Mouse (Mus musculus): Measurements from ENCODE around the gene Mthfd1. TPM values are rescaled to one million over a fixed set of nuclear protein-coding genes. Genes with fewer than 3 reads are reported as not detected.
A peak's percentile ranks its signal among the peaks of the same experiment; 100 is the strongest.

Gene Mthfd1
- polyA plus RNA-seq, 1 experiment from 2014 or later, result 30.5 TPM

DNA sequence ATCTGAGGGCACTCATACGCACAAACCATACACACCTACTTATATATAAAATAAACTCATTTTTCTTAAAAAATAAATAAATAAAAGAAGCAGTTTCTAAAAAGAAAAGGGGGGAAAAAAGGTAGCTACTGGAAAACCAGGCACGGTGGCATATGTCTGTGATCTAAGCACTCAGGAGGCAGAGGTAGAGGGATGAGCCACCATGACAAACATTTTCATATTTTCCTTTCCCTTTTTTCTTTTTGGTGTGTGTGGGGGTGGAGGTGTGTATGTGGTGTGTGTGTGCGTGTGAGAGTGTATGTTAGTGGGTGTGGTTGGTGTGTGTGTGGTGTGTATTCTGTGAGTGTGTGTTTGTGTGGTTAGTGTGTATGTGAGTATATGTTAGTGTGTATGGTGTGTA, 14.4 kb upstream of the Mthfd1 start:
- no peak overlapping the region for H3K9ac ChIP-seq
- ATAC-seq (ENCODE audit: low FRiP score) (no peak), DNase-seq (ENCODE audit: low spot score) (no peak)
- H3K4me3 ChIP-seq (replicated peaks; ENCODE audit: low read length), result no peak overlapping the region
- no peaks in the 10 kb centered on the region for H3K4me1 ChIP-seq (replicated peaks; ENCODE audit: control insufficient read depth, insufficient read depth, low read length)
- no peaks in the 10 kb centered on the region for H3K27me3 ChIP-seq (ENCODE audit: control insufficient read depth, insufficient read depth, low read length)
- no peaks in the 10 kb centered on the region for H3K9me3 ChIP-seq (ENCODE audit: control insufficient read depth, low read length)
- 93% methylated on average over 3 of the region's 3 CpGs for WGBS
- no peaks in the 10 kb centered on the region for H3K36me3 ChIP-seq (replicated peaks; ENCODE audit: control insufficient read depth, insufficient read depth)
- no peak overlapping the region for H3K27ac ChIP-seq
- no peak overlapping the region for H3K4me2 ChIP-seq (replicated peaks)

DNA sequence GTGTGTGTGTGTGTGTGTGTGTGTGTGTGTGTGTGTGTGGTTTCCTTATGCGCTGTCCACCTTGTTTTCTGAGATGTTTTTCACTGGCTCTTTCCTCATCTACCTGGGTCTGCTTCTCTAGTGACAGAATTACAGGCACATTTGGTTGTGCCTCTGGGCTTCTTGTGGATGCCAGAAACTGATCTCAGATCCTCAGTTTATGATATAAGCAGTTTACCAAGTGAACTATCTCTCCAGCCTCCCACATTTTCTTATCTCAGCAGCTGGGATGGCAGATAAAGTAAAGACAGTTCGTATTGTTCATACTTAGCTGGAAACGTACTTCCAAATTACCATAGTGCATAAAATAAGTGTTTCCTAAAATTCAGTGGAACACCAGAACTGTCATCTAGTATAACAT, 14.0 kb upstream of the Mthfd1 start:
- 94% methylated on average over 3 of the region's 3 CpGs for WGBS
- no peak for ATAC-seq (ENCODE audit: low FRiP score)

DNA sequence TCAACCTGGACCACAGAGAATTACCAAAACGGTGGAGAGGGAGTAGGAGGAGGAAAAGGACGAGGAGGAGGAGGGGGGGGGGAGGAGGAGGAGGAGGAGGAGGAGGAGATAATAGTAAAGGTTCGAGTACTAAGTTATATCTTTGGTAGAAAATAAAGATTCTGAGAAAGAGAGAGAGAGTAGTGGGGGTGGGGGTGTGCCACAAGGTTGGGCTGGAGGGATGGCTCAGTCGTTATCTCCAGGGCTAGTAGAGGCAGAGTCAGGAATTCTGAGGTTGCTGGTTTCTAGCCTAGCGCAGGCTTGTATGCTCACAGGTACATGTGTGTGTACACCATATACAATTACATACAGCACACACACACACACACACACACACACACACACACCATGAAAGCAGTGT, 13.3 kb upstream of the Mthfd1 start:
- 61% methylated on average over 5 of the region's 5 CpGs for WGBS

More for the DNA sequence above, 14.0 kb upstream of the Mthfd1 start:
- no peaks in the 10 kb centered on the region for H3K27me3 ChIP-seq (ENCODE audit: control insufficient read depth, insufficient read depth, low read length)
- H3K4me2 ChIP-seq (replicated peaks), result no peak overlapping the region
- H3K4me3 ChIP-seq (replicated peaks; ENCODE audit: low read length), result no peak overlapping the region
- no peak overlapping the region for H3K27ac ChIP-seq
- H3K9ac ChIP-seq, result no peak overlapping the region
- H3K36me3 ChIP-seq (replicated peaks; ENCODE audit: control insufficient read depth, insufficient read depth), result no peaks in the 10 kb centered on the region
- H3K9me3 ChIP-seq (ENCODE audit: control insufficient read depth, low read length), result no peaks in the 10 kb centered on the region
- H3K4me1 ChIP-seq (replicated peaks; ENCODE audit: control insufficient read depth, insufficient read depth, low read length), result no peaks in the 10 kb centered on the region
- DNase-seq (ENCODE audit: low spot score), result no peak

DNA sequence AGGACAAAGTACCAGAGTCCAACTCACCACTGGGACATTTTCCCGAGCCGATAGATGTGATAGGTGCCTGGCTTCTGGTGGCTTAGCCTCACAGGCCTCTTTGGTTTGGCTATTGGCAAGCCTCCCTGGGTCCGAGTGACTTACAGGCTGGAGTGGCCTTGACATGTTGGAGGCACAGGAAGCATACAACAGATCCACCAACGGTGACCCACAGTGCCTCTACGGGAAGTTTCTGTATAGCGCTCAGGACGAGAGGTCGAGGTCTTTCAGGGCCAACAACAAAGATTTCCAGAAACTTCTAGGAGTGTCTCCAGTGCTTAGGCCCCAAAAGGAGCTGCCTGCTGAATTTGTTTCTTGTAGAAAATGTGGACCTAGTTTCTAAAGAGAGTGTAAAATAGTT, 10.1 kb upstream of the Mthfd1 start:
- Histone ChIP-seq H3K36me3 (replicated peaks; ENCODE audit: control insufficient read depth, insufficient read depth) (no peaks in the 10 kb centered on the region), H3K27me3 (ENCODE audit: control insufficient read depth, insufficient read depth, low read length) (no peaks in the 10 kb centered on the region), H3K27ac (no peak overlapping the region), H3K9me3 (ENCODE audit: control insufficient read depth, low read length) (no peaks in the 10 kb centered on the region), H3K9ac (no peak overlapping the region), H3K4me1 (replicated peaks; ENCODE audit: control insufficient read depth, insufficient read depth, low read length) (no peaks in the 10 kb centered on the region), H3K4me3 (replicated peaks; ENCODE audit: low read length) (no peak overlapping the region), H3K4me2 (replicated peaks) (no peak overlapping the region)
- ATAC-seq (ENCODE audit: low FRiP score) (no peak), DNase-seq (ENCODE audit: low spot score) (no peak)
- 92% methylated on average over 8 of the region's 8 CpGs for WGBS

More for the DNA sequence above, 13.3 kb upstream of the Mthfd1 start:
- Histone ChIP-seq H3K9me3 (ENCODE audit: control insufficient read depth, low read length) (no peaks in the 10 kb centered on the region), H3K27me3 (ENCODE audit: control insufficient read depth, insufficient read depth, low read length) (no peaks in the 10 kb centered on the region), H3K4me2 (replicated peaks) (no peak overlapping the region), H3K4me1 (replicated peaks; ENCODE audit: control insufficient read depth, insufficient read depth, low read length) (no peaks in the 10 kb centered on the region), H3K9ac (no peak overlapping the region), H3K4me3 (replicated peaks; ENCODE audit: low read length) (no peak overlapping the region), H3K27ac (no peak overlapping the region), H3K36me3 (replicated peaks; ENCODE audit: control insufficient read depth, insufficient read depth) (no peaks in the 10 kb centered on the region)
- no peak for ATAC-seq (ENCODE audit: low FRiP score)
- DNase-seq (ENCODE audit: low spot score), result no peak

DNA sequence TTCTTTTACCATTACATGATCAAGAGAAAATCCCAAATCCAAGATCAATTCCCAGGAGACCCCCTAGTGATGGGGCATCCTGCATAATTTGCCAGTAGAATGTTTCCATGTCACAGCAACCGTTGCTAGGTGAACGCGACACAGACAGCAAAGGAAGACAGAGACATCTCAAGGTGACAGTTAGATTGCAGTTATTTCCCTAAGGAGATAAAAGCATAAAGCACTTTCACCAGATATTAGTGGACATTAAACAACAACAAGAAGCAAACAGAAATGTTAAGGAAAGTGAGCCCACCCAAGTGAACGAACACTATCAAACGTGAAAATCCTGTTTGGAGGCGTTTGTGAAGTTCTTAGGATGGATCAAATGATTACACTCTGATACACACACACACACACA, 8.5 kb upstream of the Mthfd1 start, which contains the start of gene Tex21:
Gene Tex21, minus strand, starts transcription at position 101 of the 400 bp plus-strand sequence.
- no peaks in the 10 kb centered on the region for H3K9me3 ChIP-seq (ENCODE audit: control insufficient read depth, low read length)

DNA sequence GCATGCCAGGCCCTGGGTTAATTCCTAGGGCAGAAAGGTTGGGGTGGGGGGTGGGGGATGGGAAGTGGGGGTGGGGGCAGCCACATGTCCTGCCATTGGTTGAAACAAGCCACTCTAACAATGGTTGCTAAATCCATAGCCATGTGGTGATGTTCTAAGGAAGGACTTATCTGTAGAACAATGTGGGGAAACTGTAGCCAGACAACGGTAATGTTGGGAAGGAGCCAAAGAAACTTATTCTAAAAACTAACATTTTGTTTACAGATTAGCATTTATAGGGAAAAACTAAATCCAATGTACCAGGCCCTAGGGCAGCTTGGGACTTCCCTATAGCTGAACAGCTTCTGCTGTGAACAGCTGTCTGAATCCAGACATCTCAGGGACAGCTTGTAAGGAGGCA, 2.0 kb upstream of the Mthfd1 start:
- Histone ChIP-seq H3K36me3 (replicated peaks; ENCODE audit: control insufficient read depth, insufficient read depth) (no peaks in the 10 kb centered on the region), H3K4me1 (replicated peaks; ENCODE audit: control insufficient read depth, insufficient read depth, low read length) (peaks cover 9% of the 10 kb centered on the region), H3K27me3 (ENCODE audit: control insufficient read depth, insufficient read depth, low read length) (no peaks in the 10 kb centered on the region), H3K9ac (no peak overlapping the region), H3K9me3 (ENCODE audit: control insufficient read depth, low read length) (no peaks in the 10 kb centered on the region), H3K4me2 (replicated peaks) (no peak overlapping the region), H3K4me3 (replicated peaks; ENCODE audit: low read length) (no peak overlapping the region), H3K27ac (no peak overlapping the region)
- ATAC-seq (ENCODE audit: low FRiP score), result no peak
- no peak for DNase-seq (ENCODE audit: low spot score)
- WGBS, result 85% methylated on average over 1 of the region's 1 CpGs

More for the DNA sequence above, 8.5 kb upstream of the Mthfd1 start, which contains the start of gene Tex21:
- Histone ChIP-seq H3K36me3 (replicated peaks; ENCODE audit: control insufficient read depth, insufficient read depth) (no peaks in the 10 kb centered on the region), H3K27me3 (ENCODE audit: control insufficient read depth, insufficient read depth, low read length) (no peaks in the 10 kb centered on the region), H3K4me1 (replicated peaks; ENCODE audit: control insufficient read depth, insufficient read depth, low read length) (no peaks in the 10 kb centered on the region), H3K4me2 (replicated peaks) (no peak within 1 kb of the TSS), H3K4me3 (replicated peaks; ENCODE audit: low read length) (no peak within 1 kb of the TSS), H3K27ac (no peak within 1 kb of the TSS), H3K9ac (no peak within 1 kb of the TSS)
- WGBS, result 58% methylated on average over 6 of the region's 6 CpGs
- DNase-seq (ENCODE audit: low spot score) (no peak), ATAC-seq (ENCODE audit: low FRiP score) (no peak)

DNA sequence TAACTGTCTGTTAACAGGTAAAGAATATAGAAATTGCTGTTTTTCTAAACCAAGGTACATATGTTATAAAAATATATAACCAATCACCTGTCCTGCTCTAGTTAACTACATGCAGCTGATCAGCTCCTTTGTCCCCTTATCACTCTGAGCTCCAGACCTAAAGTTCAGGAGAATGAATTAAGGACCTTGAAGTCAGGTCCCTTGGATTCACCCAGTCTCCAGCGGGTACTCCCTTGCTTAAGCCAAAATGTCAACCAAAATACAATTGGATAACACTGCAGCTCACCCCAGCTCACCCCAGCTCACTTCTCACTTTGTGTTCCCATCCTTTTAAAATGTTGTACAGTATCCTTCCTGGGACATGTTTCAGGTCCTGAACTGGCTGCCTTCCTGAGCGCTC, 1.5 kb upstream of the Mthfd1 start:
- DNase-seq (ENCODE audit: low spot score), result no peak
- Histone ChIP-seq H3K4me3 (replicated peaks; ENCODE audit: low read length) (no peak overlapping the region), H3K9me3 (ENCODE audit: control insufficient read depth, low read length) (no peaks in the 10 kb centered on the region), H3K27me3 (ENCODE audit: control insufficient read depth, insufficient read depth, low read length) (no peaks in the 10 kb centered on the region), H3K4me1 (replicated peaks; ENCODE audit: control insufficient read depth, insufficient read depth, low read length) (peaks cover 9% of the 10 kb centered on the region), H3K27ac (no peak overlapping the region), H3K4me2 (replicated peaks) (no peak overlapping the region), H3K36me3 (replicated peaks; ENCODE audit: control insufficient read depth, insufficient read depth) (no peaks in the 10 kb centered on the region), H3K9ac (no peak overlapping the region)
- ATAC-seq (ENCODE audit: low FRiP score), result no peak
- 86% methylated on average over 2 of the region's 2 CpGs for WGBS

DNA sequence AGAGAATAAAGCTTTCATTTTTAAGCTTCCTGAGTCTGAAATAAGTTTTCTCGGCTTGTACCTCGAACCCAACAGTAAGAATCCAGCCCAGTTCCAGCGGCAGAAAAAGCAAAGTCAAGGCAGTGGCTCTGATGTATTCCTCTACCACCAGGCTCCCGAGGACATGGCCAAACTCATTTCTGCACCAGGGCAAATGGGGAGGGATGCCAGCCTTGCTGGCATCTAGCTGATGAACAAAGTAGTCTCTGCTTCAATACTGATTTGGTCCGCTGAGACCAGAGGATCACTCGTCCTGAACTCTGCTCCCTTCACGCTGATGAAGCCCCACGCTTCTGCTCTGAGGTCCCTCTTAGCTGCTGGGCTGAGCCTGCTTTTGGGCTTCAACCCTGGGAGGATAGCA, 1.1 kb upstream of the Mthfd1 start:
- no peak for ATAC-seq (ENCODE audit: low FRiP score)
- Histone ChIP-seq H3K9me3 (ENCODE audit: control insufficient read depth, low read length) (no peaks in the 10 kb centered on the region), H3K36me3 (replicated peaks; ENCODE audit: control insufficient read depth, insufficient read depth) (no peaks in the 10 kb centered on the region), H3K9ac (no peak overlapping the region), H3K27ac (no peak overlapping the region), H3K4me2 (replicated peaks) (peak overlapping the region; percentile 87), H3K4me1 (replicated peaks; ENCODE audit: control insufficient read depth, insufficient read depth, low read length) (peaks cover 9% of the 10 kb centered on the region), H3K27me3 (ENCODE audit: control insufficient read depth, insufficient read depth, low read length) (no peaks in the 10 kb centered on the region), H3K4me3 (replicated peaks; ENCODE audit: low read length) (no peak overlapping the region)
- DNase-seq (ENCODE audit: low spot score), result no peak
- WGBS, result 81% methylated on average over 8 of the region's 8 CpGs

DNA sequence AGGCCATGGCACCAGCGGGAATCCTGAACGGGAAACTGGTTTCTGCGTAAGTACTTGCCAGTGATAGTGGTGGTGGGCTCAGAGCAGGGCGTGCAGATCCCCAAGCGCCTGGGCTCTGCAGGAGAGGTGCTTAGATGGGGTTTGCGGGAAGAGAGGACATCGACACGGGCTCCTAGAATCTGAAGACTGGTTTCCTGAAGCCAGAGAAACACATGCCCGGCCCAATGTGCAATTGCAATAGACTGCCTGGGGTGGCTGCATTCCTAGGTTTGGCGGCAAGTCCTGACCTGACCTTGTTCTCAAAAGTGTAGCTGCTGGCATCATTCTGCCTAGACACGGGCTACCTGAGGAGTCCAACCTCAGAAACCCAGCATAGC, 389 bp downstream of the Mthfd1 start:
- H3K4me3 ChIP-seq (replicated peaks; ENCODE audit: low read length), result peak overlapping the region; percentile 57
- peak overlapping the region; percentile 54; the same call in 1 of the 2 replicates for H3K27ac ChIP-seq
- H3K4me1 ChIP-seq (replicated peaks; ENCODE audit: control insufficient read depth, insufficient read depth, low read length), result peaks cover 9% of the 10 kb centered on the region
- 0% methylated on average over 11 of the region's 11 CpGs for WGBS
- no peaks in the 10 kb centered on the region for H3K36me3 ChIP-seq (replicated peaks; ENCODE audit: control insufficient read depth, insufficient read depth)
- H3K9ac ChIP-seq, result peak overlapping the region; percentile 65
- DNase-seq (ENCODE audit: low spot score) (no peak), ATAC-seq (ENCODE audit: low FRiP score) (no peak; the same call in 1 of the 2 replicates)
- peak overlapping the region; percentile 87 for H3K4me2 ChIP-seq (replicated peaks)
- no peaks in the 10 kb centered on the region for H3K9me3 ChIP-seq (ENCODE audit: control insufficient read depth, low read length)
- no peaks in the 10 kb centered on the region for H3K27me3 ChIP-seq (ENCODE audit: control insufficient read depth, insufficient read depth, low read length)
